Mouse (Mus musculus): ENCODE data around the gene Wdtc1.

GRCm38 (mm10) chr4:133390585-133390984 is 37.3 kb upstream of the Wdtc1 start:
- TF ChIP-seq CTCF (IDR thresholded peaks at IDR 0.05; ENCODE audit: low read depth, low read length) (no peak), POLR2A (IDR thresholded peaks at IDR 0.05; ENCODE audit: borderline replicate concordance, low read depth, low read length) (no peak)
